Comparison of ENCODE assay signal across 24 mouse cellular contexts in genomic region chr3:94374636-94375035, GRCm38 (mm10). TPM values are rescaled to one million over a fixed set of nuclear protein-coding genes. Genes with fewer than 3 reads are reported as not detected.
DNase-seq lines count a peak whose midpoint lies in the region; ATAC-seq and TF ChIP-seq lines count a peak whose summit lies in the region.
"Had no signal": no experiment of that assay in that cellular context is flagged by ENCODE, and none has a peak within 500 bp of the region (broad histone marks: within the 10 kb centered on the region; RNA-seq: fewer than 3 reads in every experiment).

No protein-coding gene starts in this region.

- peaks cover 11% of the 10 kb centered on the region; the same call in 1 of the 2 replicates for H3K4me1 ChIP-seq in intestine, postnatal 0 days (replicated peaks; ENCODE audit: control insufficient read depth, insufficient read depth, low read length)
- peaks cover 30% of the 10 kb centered on the region for H3K4me1 ChIP-seq in intestine, embryonic 16.5 days (ENCODE audit: control insufficient read depth, insufficient read depth, low read length)
- no peaks in the 10 kb centered on the region for H3K4me1 ChIP-seq in stomach, postnatal 0 days (replicated peaks; ENCODE audit: control insufficient read depth, insufficient read depth)

- H3K9ac ChIP-seq in intestine, postnatal 0 days (ENCODE audit: low read depth, low read length) = no peak overlapping the region
- H3K9ac ChIP-seq in intestine, embryonic 16.5 days (ENCODE audit: low read depth, low read length) = no peak overlapping the region
- H3K9ac ChIP-seq in stomach, postnatal 0 days (ENCODE audit: low read length) = no peak overlapping the region
- H3K9ac ChIP-seq: embryonic facial prominence, embryonic 15.5 days; hindbrain, embryonic 15.5 days had no signal

- peaks cover 7% of the 10 kb centered on the region; the same call in 1 of the 2 replicates for H3K36me3 ChIP-seq in intestine, postnatal 0 days (ENCODE audit: control insufficient read depth, insufficient read depth)
- H3K36me3 ChIP-seq in intestine, embryonic 16.5 days (ENCODE audit: control insufficient read depth, insufficient read depth, low read length) = no peaks in the 10 kb centered on the region
- H3K36me3 ChIP-seq in stomach, postnatal 0 days (ENCODE audit: control insufficient read depth, insufficient read depth, low read length) = no peaks in the 10 kb centered on the region
- H3K36me3 ChIP-seq: embryonic facial prominence, embryonic 15.5 days; forebrain, embryonic 10.5 days; heart, embryonic 12.5 days; hindbrain, embryonic 15.5 days; midbrain, embryonic 10.5 days had no signal

- peak; percentile 33 for DNase-seq in cerebellum, adult 11-12 months
- no peak for DNase-seq in cerebellum, postnatal 25 days
- DNase-seq in skeletal muscle tissue, adult 2 months (ENCODE audit: low read depth, low spot score) = peak; percentile 43
- no peak for DNase-seq in stomach, postnatal 0 days (ENCODE audit: low spot score)
- no peak for DNase-seq in urinary bladder, adult 18-20 months (ENCODE audit: low spot score in 2 of 2)
- DNase-seq: cerebellum, adult 11 months; embryo, embryonic 11 days; heart, postnatal 36 days; lung, adult 2 months; lung, postnatal 36 days had no signal

- no peaks in the 10 kb centered on the region for H3K27me3 ChIP-seq in intestine, postnatal 0 days (replicated peaks; ENCODE audit: control insufficient read depth, insufficient read depth, low read length)
- H3K27me3 ChIP-seq in intestine, embryonic 16.5 days (replicated peaks; ENCODE audit: control insufficient read depth, insufficient read depth, low read length) = no peaks in the 10 kb centered on the region
- H3K27me3 ChIP-seq in stomach, postnatal 0 days (ENCODE audit: control insufficient read depth, insufficient read depth, low read length) = no peaks in the 10 kb centered on the region
- H3K27me3 ChIP-seq: embryonic facial prominence, embryonic 15.5 days; hindbrain, embryonic 15.5 days had no signal

- peak overlapping the region; percentile 71 for H3K4me2 ChIP-seq in intestine, postnatal 0 days (replicated peaks; ENCODE audit: low read depth)
- no peak overlapping the region for H3K4me2 ChIP-seq in intestine, embryonic 16.5 days (ENCODE audit: low read depth, low read length)
- no peak overlapping the region for H3K4me2 ChIP-seq in stomach, postnatal 0 days (replicated peaks; ENCODE audit: low read depth)
- H3K4me2 ChIP-seq: embryonic facial prominence, embryonic 15.5 days; hindbrain, embryonic 15.5 days had no signal

- H3K27ac ChIP-seq in intestine, postnatal 0 days (ENCODE audit: low read depth, low read length) = no peak overlapping the region
- no peak overlapping the region for H3K27ac ChIP-seq in intestine, embryonic 16.5 days (ENCODE audit: low read length)
- H3K27ac ChIP-seq in stomach, postnatal 0 days (replicated peaks) = no peak overlapping the region
- H3K27ac ChIP-seq: embryonic facial prominence, embryonic 15.5 days; hindbrain, embryonic 15.5 days; kidney, postnatal 0 days; midbrain, embryonic 10.5 days had no signal

- ATAC-seq in intestine, postnatal 0 days = no peak
- ATAC-seq in intestine, embryonic 16.5 days = no peak
- 0 out of 2 replicates have a peak, but pooled peaks have one; percentile 13 for ATAC-seq in common myeloid progenitor, adult 5-6 weeks (replicated peaks; ENCODE audit: low read depth, poor library complexity, severe bottlenecking)
- no peak for ATAC-seq in stomach, postnatal 0 days (ENCODE audit: low FRiP score, low TSS enrichment)

- no peaks in the 10 kb centered on the region for H3K9me3 ChIP-seq in intestine, postnatal 0 days (ENCODE audit: control insufficient read depth)
- H3K9me3 ChIP-seq in intestine, embryonic 16.5 days (ENCODE audit: control insufficient read depth, low read length) = no peaks in the 10 kb centered on the region
- no peaks in the 10 kb centered on the region for H3K9me3 ChIP-seq in stomach, postnatal 0 days (ENCODE audit: control insufficient read depth, low read length)
- H3K9me3 ChIP-seq: embryonic facial prominence, embryonic 15.5 days; forebrain, embryonic 10.5 days; heart, embryonic 12.5 days; hindbrain, embryonic 15.5 days; midbrain, embryonic 10.5 days had no signal

- no peak for TF ChIP-seq CTCF in intestine, postnatal 0 days (IDR thresholded peaks at IDR 0.05; ENCODE audit: low read depth)
- TF ChIP-seq CTCF in stomach, postnatal 0 days (IDR thresholded peaks at IDR 0.05; ENCODE audit: low read depth) = no peak

- no peak overlapping the region for H3K4me3 ChIP-seq in intestine, postnatal 0 days (ENCODE audit: low read depth, low read length)
- H3K4me3 ChIP-seq in intestine, embryonic 16.5 days (ENCODE audit: low read length) = no peak overlapping the region
- H3K4me3 ChIP-seq in stomach, postnatal 0 days (ENCODE audit: low read depth, low read length) = no peak overlapping the region
- H3K4me3 ChIP-seq: embryonic facial prominence, embryonic 15.5 days; forebrain, embryonic 10.5 days; heart, embryonic 12.5 days; hindbrain, embryonic 15.5 days; midbrain, embryonic 10.5 days had no signal

- no peak for TF ChIP-seq EP300 in stomach, postnatal 0 days (optimal IDR thresholded peaks at IDR 0.05)

RNA-seq across cellular contexts. Expression of gene Rorc, which starts 2.0 kb away (rescaled TPM):
- polyA plus RNA-seq in intestine, postnatal 0 days (2015; fragmentation: Nextera tagmentation; extraction: Ambion mirVana) = 25.5 and 32.1 TPM in 2 replicates
- polyA plus RNA-seq in intestine, embryonic 16.5 days (2015; fragmentation: Nextera tagmentation; extraction: Ambion mirVana) = 11.8 and 14.6 TPM in 2 replicates
- not detected in 2 replicates for total RNA-seq in common myeloid progenitor, adult 5-6 weeks (2017)
- polyA plus RNA-seq in stomach, postnatal 0 days (2015; fragmentation: Nextera tagmentation; extraction: Ambion mirVana) = 7.5 and 8.8 TPM in 2 replicates
- total RNA-seq: MEL had no signal
- polyA plus RNA-seq: neural tube, embryonic 11.5 days had no signal

RNA-seq across cellular contexts. Expression of gene C2cd4d, which starts 12.4 kb away (rescaled TPM):
- polyA plus RNA-seq in intestine, postnatal 0 days (2015; fragmentation: Nextera tagmentation; extraction: Ambion mirVana) = 0.65 and 0.87 TPM in 2 replicates
- polyA plus RNA-seq in intestine, embryonic 16.5 days (2015; fragmentation: Nextera tagmentation; extraction: Ambion mirVana) = 0.38 and 0.71 TPM in 2 replicates
- total RNA-seq in common myeloid progenitor, adult 5-6 weeks (2017) = not detected in 2 replicates
- 0.82 and 1.5 TPM in 2 replicates for polyA plus RNA-seq in stomach, postnatal 0 days (2015; fragmentation: Nextera tagmentation; extraction: Ambion mirVana)
- total RNA-seq: MEL had no signal

RNA-seq across cellular contexts. Expression of gene Lingo4, which starts 23.7 kb away (rescaled TPM):
- polyA plus RNA-seq in intestine, postnatal 0 days (2015; fragmentation: Nextera tagmentation; extraction: Ambion mirVana) = 0.68 and 0.86 TPM in 2 replicates
- polyA plus RNA-seq in intestine, embryonic 16.5 days (2015; fragmentation: Nextera tagmentation; extraction: Ambion mirVana) = 0.48 and 0.54 TPM in 2 replicates
- not detected in 2 replicates for total RNA-seq in common myeloid progenitor, adult 5-6 weeks (2017)
- polyA plus RNA-seq in stomach, postnatal 0 days (2015; fragmentation: Nextera tagmentation; extraction: Ambion mirVana) = 0.42 TPM in 2 replicates
- total RNA-seq: MEL had no signal
- polyA plus RNA-seq: heart, embryonic 12.5 days had no signal

RNA-seq across cellular contexts. Expression of gene Them5, which starts 32.7 kb away (rescaled TPM):
- polyA plus RNA-seq in intestine, postnatal 0 days (2015; fragmentation: Nextera tagmentation; extraction: Ambion mirVana) = not detected in 2 replicates
- 0.42 TPM in 1 of 2 replicates, not detected in the other for polyA plus RNA-seq in intestine, embryonic 16.5 days (2015; fragmentation: Nextera tagmentation; extraction: Ambion mirVana)
- not detected in 2 replicates for total RNA-seq in common myeloid progenitor, adult 5-6 weeks (2017)
- polyA plus RNA-seq in stomach, postnatal 0 days (2015; fragmentation: Nextera tagmentation; extraction: Ambion mirVana) = 126 and 146 TPM in 2 replicates
- total RNA-seq: adrenal gland, adult 18-20 months; heart, postnatal 36 days; layer of hippocampus, postnatal 14 days; left cerebral cortex, postnatal 10 days; MEL had no signal
- polyA plus RNA-seq: forebrain, embryonic 10.5 days; heart, embryonic 12.5 days; midbrain, embryonic 10.5 days had no signal

RNA-seq across cellular contexts. Expression of gene Tdrkh, which starts 38.4 kb away (rescaled TPM):
- 5.6 and 6.2 TPM in 2 replicates for polyA plus RNA-seq in intestine, postnatal 0 days (2015; fragmentation: Nextera tagmentation; extraction: Ambion mirVana)
- polyA plus RNA-seq in intestine, embryonic 16.5 days (2015; fragmentation: Nextera tagmentation; extraction: Ambion mirVana) = 9.0 and 10.3 TPM in 2 replicates
- total RNA-seq in common myeloid progenitor, adult 5-6 weeks (2017) = 10.8 and 14.7 TPM in 2 replicates
- polyA plus RNA-seq in stomach, postnatal 0 days (2015; fragmentation: Nextera tagmentation; extraction: Ambion mirVana) = 3.8 and 4.0 TPM in 2 replicates
- total RNA-seq: MEL had no signal

Comparison
In these comparisons a context has a peak if more than half of its experiments do, and no peak if none do; other contexts are left out.
1. DNase-seq: peak in cerebellum, adult 11-12 months (single experiment) and skeletal muscle tissue, adult 2 months (single experiment); none in cerebellum, postnatal 25 days (0 of 2), stomach, postnatal 0 days (single experiment) and urinary bladder, adult 18-20 months (0 of 2).